Mouse (Mus musculus) embryo, embryonic 11.5 days (tissue): ENCODE data around the gene Pcsk1.

Experiments
- DNase-seq: peaks from one replicate; pipeline ENCODE4 v3.0.0-alpha.2; 2012; ENCODE audit warnings: low read depth, low spot score

Gene Pcsk1

DNA sequence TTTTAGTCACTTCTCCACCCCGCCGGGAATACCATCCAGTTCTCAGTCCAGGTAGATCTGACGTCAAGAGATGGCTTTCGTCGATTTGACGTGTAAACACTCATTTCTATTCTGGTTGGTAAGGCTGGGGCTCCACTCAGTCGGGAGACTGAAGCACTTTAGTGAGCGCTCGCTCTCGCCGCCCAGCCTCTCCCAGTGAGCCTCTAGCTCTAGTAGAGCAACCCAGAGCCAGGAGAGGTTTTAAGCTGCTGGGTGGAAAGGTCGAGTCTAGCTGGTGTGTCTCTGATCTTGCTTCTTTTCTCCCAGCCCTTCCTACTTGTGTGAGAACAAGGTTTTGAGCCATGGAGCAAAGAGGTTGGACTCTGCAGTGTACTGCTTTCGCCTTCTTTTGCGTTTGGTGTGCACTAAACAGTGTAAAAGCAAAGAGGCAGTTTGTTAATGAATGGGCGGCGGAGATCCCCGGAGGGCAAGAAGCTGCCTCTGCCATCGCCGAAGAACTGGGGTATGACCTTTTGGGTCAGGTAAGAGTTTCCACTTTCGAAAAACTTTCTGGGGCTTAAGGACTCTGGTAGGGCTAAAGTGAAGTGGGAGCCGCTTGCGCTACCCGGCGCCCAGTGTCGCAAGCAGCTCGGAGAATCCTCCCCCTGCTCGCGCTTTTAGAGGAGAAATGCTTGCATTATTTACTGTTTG is at the start of gene Pcsk1:
TSS of gene Pcsk1 (plus strand) at position 106 of the 690 bp plus-strand sequence.
- DNase-seq, result no peak

DNA sequence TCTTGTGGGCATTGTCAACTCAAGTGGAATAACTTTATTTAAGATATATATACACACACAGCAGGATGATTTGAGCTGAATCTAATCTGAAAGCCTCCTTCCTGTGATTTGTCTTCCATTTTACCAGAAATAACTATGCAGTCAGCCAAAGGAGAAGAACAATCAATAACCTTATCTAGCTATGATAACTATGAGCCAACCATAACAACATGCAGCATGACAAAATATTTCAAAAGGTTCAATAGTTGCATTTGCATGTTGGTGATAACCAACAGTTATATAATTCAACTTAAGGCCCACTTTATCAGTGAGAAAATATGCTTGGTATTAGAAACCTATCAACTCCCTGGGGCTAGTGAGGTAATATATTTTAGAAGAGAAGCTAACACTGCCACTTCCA is 30.8 kb upstream of the Pcsk1 start:
- DNase-seq, result no peak

DNA sequence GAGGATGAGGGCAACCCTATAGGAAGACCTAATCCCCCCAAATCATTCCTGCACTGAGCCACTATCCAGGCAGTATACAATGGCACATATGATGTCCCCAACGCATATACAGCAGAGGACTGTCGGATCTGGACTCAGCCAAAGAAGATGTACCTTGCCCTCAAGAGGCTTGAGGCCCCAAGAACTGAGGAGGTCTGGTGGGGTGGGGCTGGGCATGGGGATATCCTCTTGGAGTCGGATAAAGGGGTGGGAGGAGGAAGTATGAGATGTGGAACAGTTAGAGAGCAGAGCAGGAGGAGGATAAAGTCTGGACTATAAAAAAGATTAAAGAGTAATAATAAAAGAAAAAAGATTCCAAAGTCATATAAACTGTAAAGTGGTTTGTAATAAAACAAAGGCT is 25.7 kb upstream of the Pcsk1 start:
- DNase-seq, result no peak

DNA sequence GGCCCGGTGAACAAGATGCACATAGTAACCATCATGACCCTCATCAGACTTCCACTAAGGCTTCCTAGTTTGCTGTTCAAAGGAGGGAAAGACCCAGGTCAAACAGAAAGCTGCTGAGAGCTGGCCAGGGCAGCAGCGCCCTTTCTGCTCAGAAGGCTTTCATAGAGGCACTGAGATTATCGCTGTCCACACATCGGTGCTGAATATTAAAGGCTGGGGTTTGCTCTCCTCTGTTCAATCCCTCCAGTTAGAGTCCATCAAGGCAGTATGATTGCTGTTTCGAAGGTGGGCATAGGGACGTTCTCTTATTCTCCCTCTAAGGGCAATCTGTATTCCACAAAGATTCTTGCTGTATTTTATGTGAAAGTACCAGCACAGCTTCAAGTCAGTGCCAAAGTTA is 1.0 kb upstream of the Pcsk1 start:
- DNase-seq, result peak; percentile 41

DNA sequence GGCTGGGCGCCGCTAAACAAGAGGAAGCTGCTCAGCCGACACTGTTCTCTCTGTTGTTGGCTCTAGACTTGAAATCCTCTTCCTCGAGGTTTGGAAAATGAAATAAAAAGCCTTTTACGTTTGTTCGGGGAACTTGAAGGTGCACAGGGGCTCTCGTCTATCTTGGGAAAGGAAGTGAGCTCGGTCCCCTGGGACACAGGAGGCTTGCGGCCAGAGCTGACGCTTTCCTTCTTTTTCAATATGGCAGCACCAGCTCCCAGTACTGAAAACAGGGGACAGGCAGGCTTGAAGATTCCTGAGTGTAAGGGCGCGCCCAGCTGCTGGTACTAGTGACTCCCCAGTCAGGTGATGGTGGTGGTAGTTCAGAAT is 769 bp downstream of the Pcsk1 start:
- DNase-seq, result no peak

DNA sequence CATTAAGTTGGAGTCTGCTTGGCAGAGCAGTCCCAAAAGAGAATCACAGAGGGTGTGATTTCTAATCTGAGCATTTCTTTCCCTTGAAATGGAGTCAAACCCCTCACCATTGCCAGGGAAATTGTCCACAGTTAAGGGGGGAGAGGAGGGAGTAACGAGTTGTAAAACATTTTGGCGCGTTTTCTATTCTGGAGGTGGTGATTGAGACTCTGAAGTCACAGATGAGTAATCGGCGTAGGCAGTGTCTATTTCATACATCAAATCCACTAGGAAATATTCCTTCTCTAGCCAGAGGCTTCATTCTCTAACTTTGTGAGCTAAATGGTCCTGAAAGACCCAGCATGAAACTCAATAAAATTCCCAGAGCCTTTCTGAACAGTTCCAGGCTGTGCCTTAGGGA is 1.4 kb downstream of the Pcsk1 start:
- DNase-seq, result no peak

DNA sequence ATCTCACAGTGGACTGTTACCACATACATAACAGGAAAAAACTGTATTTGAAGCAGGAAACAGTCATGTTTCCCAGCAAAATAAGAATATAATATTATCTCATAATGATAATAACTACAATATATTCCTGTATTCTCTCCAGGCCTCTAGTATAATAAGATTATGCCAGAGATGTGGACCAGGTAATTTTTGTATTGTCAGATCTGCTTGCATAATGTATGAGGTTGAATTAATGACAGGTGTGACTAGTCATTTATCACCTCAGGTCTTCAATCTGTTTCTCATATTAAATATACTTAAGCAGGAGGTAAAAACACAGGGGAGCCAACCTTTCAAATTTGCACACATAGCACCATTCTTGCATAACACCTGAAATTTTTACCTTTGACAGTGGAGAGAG is 5.9 kb downstream of the Pcsk1 start:
- DNase-seq, result no peak

DNA sequence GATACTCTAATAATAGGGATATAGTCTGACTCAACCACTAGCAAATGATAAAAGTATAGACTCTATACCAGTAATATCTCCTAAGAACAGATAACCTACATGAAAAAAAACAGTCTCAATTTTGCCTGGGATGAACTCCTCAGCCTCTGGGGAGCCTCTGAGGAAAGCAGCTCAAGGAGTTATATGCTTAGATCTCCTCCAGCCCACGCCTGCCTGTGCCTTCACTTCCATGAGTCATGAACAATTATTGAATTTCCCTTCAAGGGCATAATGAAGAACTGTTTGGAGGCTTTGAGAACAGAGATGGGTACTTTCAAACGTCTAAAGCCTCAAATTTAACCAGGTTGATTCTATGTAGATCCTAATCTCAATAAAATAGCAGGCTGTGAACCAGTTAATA is 23.5 kb downstream of the Pcsk1 start:
- no peak for DNase-seq

DNA sequence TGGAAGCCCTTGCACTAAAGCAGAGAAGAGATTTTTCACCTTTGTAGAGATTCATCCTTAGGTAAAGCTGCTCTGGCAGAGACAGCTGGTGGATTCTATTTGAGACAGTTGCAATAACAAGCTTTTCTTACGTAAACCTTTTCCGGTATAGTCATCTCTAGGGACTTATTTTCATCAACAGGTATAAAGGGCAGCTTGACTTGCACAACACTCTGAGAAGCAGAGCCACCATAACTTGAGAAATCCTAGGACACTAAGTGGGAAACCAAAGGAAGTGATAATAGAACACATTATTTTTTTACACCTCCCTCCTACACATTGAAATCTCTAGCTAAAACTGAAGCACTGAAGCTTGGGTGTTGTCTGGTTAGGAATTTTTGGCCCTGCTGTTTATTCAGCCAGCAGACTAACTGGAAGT is 24.4 kb downstream of the Pcsk1 start:
- DNase-seq, result no peak

DNA sequence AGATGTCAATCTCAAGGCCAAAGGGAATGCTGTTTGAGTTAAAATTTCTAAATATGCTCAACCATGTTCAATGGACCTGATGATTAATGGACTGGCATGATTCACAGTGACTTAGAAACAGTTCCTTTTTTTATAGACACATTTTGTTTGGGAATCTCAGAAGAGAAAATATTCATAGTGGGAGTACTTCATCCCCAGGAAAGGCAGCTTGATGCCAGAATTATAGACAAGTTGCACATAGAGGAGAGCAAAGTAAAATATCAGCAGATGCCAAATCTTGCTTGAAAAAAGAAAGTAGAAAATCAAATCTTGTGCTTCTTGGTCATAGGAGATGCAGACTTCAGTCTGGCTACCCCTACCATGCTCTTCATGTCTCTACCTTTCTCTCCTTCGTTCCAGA is 25.2 kb downstream of the Pcsk1 start:
- no peak for DNase-seq

DNA sequence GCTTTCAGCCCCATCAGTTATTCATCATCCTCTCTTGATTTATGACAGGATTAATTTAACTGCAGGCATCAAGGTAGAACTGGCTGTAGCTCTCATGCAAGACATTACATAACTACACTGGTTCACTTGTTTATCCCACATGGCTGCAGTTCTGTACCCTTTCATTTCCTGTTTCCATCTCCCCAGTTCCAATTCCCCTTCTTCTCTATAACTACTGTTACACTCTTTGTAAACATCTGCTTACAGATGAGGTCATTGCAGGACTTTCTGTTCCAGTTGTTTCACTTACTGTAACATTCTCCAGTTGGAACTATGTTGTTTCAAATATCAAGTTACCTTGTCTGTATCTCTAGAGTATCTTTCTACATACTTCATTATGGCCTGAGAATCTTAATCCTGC is 46.2 kb downstream of the Pcsk1 start:
- no peak for DNase-seq

DNA sequence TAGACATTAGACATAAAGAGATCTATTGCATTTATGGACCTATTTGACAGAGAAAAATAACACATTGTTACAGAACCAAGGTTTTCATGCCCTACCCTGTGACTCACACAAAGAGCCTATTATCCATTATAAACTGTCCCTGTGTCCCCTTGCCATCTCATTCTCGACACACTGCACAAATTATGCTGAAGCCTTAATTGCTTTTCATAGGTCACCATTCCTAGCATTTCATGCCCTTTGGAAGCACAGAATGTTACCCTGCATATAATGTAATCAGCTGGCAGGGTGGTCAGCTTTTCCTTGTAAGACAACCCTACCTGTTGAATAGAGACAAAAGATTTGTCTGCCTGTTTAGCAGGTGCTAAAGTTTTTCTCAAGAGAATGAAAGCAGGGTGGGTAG is 71.0 kb downstream of the Pcsk1 start:
- no peak for DNase-seq

DNA sequence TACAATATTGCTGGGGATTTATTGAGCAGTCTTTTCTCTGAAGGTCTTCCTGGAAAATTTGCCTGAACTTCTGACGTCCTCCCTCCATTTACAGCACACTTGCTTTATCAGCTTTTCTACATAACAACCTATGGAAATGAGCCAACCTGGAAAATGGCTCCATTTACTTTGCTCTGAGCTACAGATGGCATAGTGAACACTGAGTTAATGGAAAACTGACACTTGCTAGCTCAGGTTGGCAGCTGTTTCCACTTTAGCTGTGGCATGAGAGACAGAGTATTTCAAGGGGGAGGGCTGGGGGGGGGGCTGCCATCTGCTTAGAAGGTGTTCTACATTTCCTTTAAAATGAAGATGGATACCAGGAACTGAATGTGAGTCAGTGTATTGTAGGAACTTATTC is 73.8 kb downstream of the Pcsk1 start:
- DNase-seq, result no peak
